34 mouse cellular contexts compared by ENCODE assay signal in genomic region chr16:26088976-26089375, GRCm38 (mm10). TPM values are rescaled to one million over a fixed set of nuclear protein-coding genes. Genes with fewer than 3 reads are reported as not detected.
"Had no signal": no experiment of that assay in that cellular context is flagged by ENCODE, and none has a peak within 500 bp of the region (broad histone marks: within the 10 kb centered on the region; RNA-seq: fewer than 3 reads in every experiment).

No protein-coding gene starts in this region.

- ATAC-seq: liver, embryonic 12.5 days; liver, postnatal 0 days; lung, postnatal 0 days; midbrain, embryonic 13.5 days; midbrain, embryonic 15.5 days; midbrain, embryonic 16.5 days had no signal

- H3K4me2 ChIP-seq: limb, embryonic 12.5 days; limb, embryonic 13.5 days; limb, embryonic 15.5 days; liver, embryonic 11.5 days; liver, embryonic 12.5 days; liver, embryonic 13.5 days; liver, embryonic 15.5 days; lung, embryonic 14.5 days; lung, embryonic 15.5 days; midbrain, embryonic 12.5 days; midbrain, embryonic 13.5 days; midbrain, embryonic 15.5 days; neural tube, embryonic 12.5 days had no signal

- DNase-seq: left cerebral cortex, postnatal 4 days; liver; liver, embryonic 13.5 days; liver, postnatal 0 days; lung, adult 18-20 months; lung, adult 2 months; lung, embryonic 14.5 days; lung, postnatal 10 days; lung, postnatal 14 days; lung, postnatal 36 days; lung, postnatal 4 days; midbrain, embryonic 14.5 days had no signal

- H3K9ac ChIP-seq: limb, embryonic 12.5 days; limb, embryonic 13.5 days; limb, embryonic 15.5 days; liver, embryonic 12.5 days; liver, embryonic 13.5 days; liver, embryonic 14.5 days; liver, embryonic 15.5 days; liver, postnatal 0 days; lung, embryonic 14.5 days; lung, embryonic 15.5 days; midbrain, embryonic 12.5 days; midbrain, embryonic 13.5 days; midbrain, embryonic 15.5 days; neural tube, embryonic 12.5 days had no signal

- H3K9me3 ChIP-seq: limb, embryonic 10.5 days; limb, embryonic 12.5 days; limb, embryonic 13.5 days; limb, embryonic 15.5 days; liver, embryonic 12.5 days; liver, embryonic 13.5 days; liver, embryonic 15.5 days; lung, embryonic 15.5 days; midbrain, embryonic 10.5 days; midbrain, embryonic 12.5 days; midbrain, embryonic 15.5 days; neural tube, embryonic 12.5 days had no signal

- H3K36me3 ChIP-seq: limb, embryonic 10.5 days; limb, embryonic 12.5 days; limb, embryonic 13.5 days; limb, embryonic 15.5 days; liver, embryonic 12.5 days; liver, embryonic 13.5 days; liver, embryonic 15.5 days; lung, embryonic 15.5 days; midbrain, embryonic 10.5 days; midbrain, embryonic 12.5 days; midbrain, embryonic 13.5 days; midbrain, embryonic 15.5 days; neural tube, embryonic 12.5 days had no signal

- H3K27ac ChIP-seq: limb, embryonic 10.5 days; limb, embryonic 12.5 days; limb, embryonic 13.5 days; limb, embryonic 15.5 days; liver, embryonic 12.5 days; liver, embryonic 13.5 days; liver, embryonic 14.5 days; liver, embryonic 15.5 days; lung, embryonic 15.5 days; macrophage; midbrain, embryonic 10.5 days; midbrain, embryonic 12.5 days; midbrain, embryonic 13.5 days; midbrain, embryonic 15.5 days; neural tube, embryonic 12.5 days had no signal

- H3K27me3 ChIP-seq: limb, embryonic 12.5 days; limb, embryonic 13.5 days; limb, embryonic 15.5 days; liver, embryonic 12.5 days; liver, embryonic 13.5 days; liver, embryonic 15.5 days; lung, embryonic 15.5 days; megakaryocyte, embryonic 14.5 days; midbrain, embryonic 12.5 days; midbrain, embryonic 13.5 days; midbrain, embryonic 15.5 days; neural tube, embryonic 12.5 days had no signal

- H3K4me3 ChIP-seq: limb, embryonic 10.5 days; limb, embryonic 12.5 days; limb, embryonic 13.5 days; limb, embryonic 15.5 days; liver, embryonic 12.5 days; liver, embryonic 13.5 days; liver, embryonic 15.5 days; lung, embryonic 15.5 days; megakaryocyte, embryonic 14.5 days; midbrain, embryonic 10.5 days; midbrain, embryonic 12.5 days; midbrain, embryonic 13.5 days; midbrain, embryonic 15.5 days; myocyte; neural tube, embryonic 12.5 days had no signal

- H3K4me1 ChIP-seq: limb, embryonic 15.5 days; liver, embryonic 12.5 days; liver, embryonic 13.5 days; liver, embryonic 15.5 days; midbrain, embryonic 12.5 days; midbrain, embryonic 13.5 days; midbrain, embryonic 15.5 days; neural tube, embryonic 12.5 days had no signal

RNA-seq across cellular contexts. Expression of gene P3h2, which starts 16.6 kb away (rescaled TPM):
- total RNA-seq: megakaryocyte progenitor cell, adult 5-6 weeks; megakaryocyte, adult 5-6 weeks; monocyte, adult 5-6 weeks had no signal
